Mouse (Mus musculus) testis, adult 2 months (tissue): ENCODE measurements around the gene Pik3r1.

Source experiments
- CTCF ChIP-seq: fragments of 200-500 bp; IDR thresholded peaks from 2 replicates; pipeline ENCODE4 v1.5.1; 2012; ENCODE audit warnings: low read depth, mild to moderate bottlenecking, inconsistent platforms, low read length, moderate library complexity; ENCODE audit not compliant: control insufficient read depth, insufficient read depth, insufficient replicate concordance
- POLR2A ChIP-seq: fragments of 200-500 bp; IDR thresholded peaks from 2 replicates; pipeline ENCODE4 v1.6.1; 2012; ENCODE audit warnings: low read depth, mild to moderate bottlenecking, inconsistent platforms, low read length, moderate library complexity; ENCODE audit not compliant: control insufficient read depth

GRCm38 (mm10) chr13:101799318-101799717 is 31.3 kb upstream of the Pik3r1 start:
- no peak for TF ChIP-seq CTCF
- TF ChIP-seq POLR2A, result no peak
